Mouse (Mus musculus): ENCODE measurements around the gene Utp15. TPM values are rescaled to one million over a fixed set of nuclear protein-coding genes. Genes with fewer than 3 reads are reported as not detected.

The Utp15 gene
- polyA plus RNA-seq, 1 experiment = 0.23 TPM

DNA sequence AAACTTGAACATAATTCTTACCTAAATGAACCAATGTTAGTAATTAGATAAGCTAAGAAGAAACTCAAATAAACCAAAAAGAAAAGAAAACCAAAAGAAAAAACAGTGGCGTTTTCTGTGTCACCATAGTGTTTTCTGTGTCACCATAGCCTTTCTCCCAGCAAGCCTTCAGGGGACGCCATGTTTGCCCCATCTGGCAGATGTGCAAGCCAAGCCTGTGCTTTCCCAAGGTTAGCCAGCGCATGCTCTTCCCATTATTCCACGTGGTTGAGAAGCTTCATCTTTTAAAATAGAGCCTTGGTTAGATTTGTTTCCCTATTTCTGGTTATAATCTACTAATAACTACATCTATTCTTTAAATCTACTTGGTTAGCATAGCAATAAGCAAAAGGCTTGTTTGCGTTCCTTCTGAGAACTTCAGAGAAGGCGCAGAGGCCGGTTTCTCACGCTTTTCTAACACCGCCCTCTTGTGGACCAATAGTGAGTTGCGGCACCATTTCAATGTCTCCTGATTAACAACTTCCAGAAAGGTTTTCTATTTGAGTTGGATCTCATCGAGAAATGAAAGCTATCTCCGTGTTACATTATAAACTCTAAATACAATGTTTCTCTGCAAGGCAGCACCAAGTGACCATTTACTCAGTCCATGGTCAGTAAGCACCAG lies 22.7 kb downstream of the Utp15 start:
- Histone ChIP-seq H3K4me3 (replicated peaks) (no peak overlapping the region), H3K36me3 (ENCODE audit: control insufficient read depth) (no peaks in the 10 kb centered on the region), H3K4me1 (ENCODE audit: control insufficient read depth) (no peaks in the 10 kb centered on the region), H3K9me3 (ENCODE audit: control insufficient read depth, low read length) (no peaks in the 10 kb centered on the region), H3K27me3 (ENCODE audit: control insufficient read depth) (peaks cover 2% of the 10 kb centered on the region; the same call in 1 of the 2 replicates)
- TF ChIP-seq TAL1 (IDR thresholded peaks at IDR 0.05; ENCODE audit: low read length) (no peak), GATA1 (IDR thresholded peaks at IDR 0.05; ENCODE audit: low read length) (no peak)

GRCm38 (mm10) chr13:98235451-98235850 lies 27.4 kb downstream of the Utp15 start:
- no peak overlapping the region for H3K4me3 ChIP-seq (replicated peaks)
- H3K36me3 ChIP-seq (ENCODE audit: control insufficient read depth) = no peaks in the 10 kb centered on the region
- H3K4me1 ChIP-seq (ENCODE audit: control insufficient read depth) = no peaks in the 10 kb centered on the region
- peaks cover 2% of the 10 kb centered on the region; the same call in 1 of the 2 replicates for H3K27me3 ChIP-seq (ENCODE audit: control insufficient read depth)
- H3K9me3 ChIP-seq (ENCODE audit: control insufficient read depth, low read length) = no peaks in the 10 kb centered on the region
- no peak for TF ChIP-seq GATA1 (IDR thresholded peaks at IDR 0.05; ENCODE audit: low read length)
- no peak for TF ChIP-seq TAL1 (IDR thresholded peaks at IDR 0.05; ENCODE audit: low read length)

DNA sequence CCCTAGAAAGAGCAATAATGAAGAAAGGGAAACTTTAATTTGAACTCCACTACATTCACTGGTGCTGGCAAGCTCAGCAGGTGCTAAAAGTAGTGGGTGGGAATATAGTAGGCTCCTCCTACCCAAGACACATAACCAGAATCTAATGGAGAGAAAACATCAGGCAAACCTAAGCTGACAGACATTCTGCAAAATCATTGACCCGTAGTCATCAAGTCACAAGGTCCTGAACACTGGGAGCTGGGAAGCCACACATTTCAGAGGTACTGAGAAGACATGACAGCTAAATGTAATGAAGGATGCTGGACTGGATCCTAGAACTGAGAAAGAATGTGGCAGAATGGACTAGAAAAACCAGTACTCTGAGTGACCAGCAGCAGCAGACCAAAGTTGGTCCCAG lies 32.3 kb downstream of the Utp15 start:
- H3K27me3 ChIP-seq (ENCODE audit: control insufficient read depth) = no peaks in the 10 kb centered on the region
- H3K36me3 ChIP-seq (ENCODE audit: control insufficient read depth) = no peaks in the 10 kb centered on the region
- no peaks in the 10 kb centered on the region for H3K4me1 ChIP-seq (ENCODE audit: control insufficient read depth)
- H3K4me3 ChIP-seq (replicated peaks) = no peak overlapping the region
- no peak for TF ChIP-seq TAL1 (IDR thresholded peaks at IDR 0.05; ENCODE audit: low read length)
- no peak for TF ChIP-seq GATA1 (IDR thresholded peaks at IDR 0.05; ENCODE audit: low read length)
- H3K9me3 ChIP-seq (ENCODE audit: control insufficient read depth, low read length) = no peaks in the 10 kb centered on the region

- Histone ChIP-seq H3K9me3 (ENCODE audit: control insufficient read depth, low read length) (no peaks in the 10 kb centered on the region), H3K36me3 (ENCODE audit: control insufficient read depth) (no peaks in the 10 kb centered on the region), H3K27me3 (ENCODE audit: control insufficient read depth) (no peaks in the 10 kb centered on the region), H3K4me3 (replicated peaks) (no peak overlapping the region), H3K4me1 (ENCODE audit: control insufficient read depth) (no peaks in the 10 kb centered on the region)
- no peak for TF ChIP-seq TAL1 (IDR thresholded peaks at IDR 0.05; ENCODE audit: low read length)
- no peak for TF ChIP-seq GATA1 (IDR thresholded peaks at IDR 0.05; ENCODE audit: low read length)
These were observed 36.6 kb downstream of the Utp15 start for GRCm38 (mm10) chr13:98226225-98226624.

GRCm38 (mm10) chr13:98222848-98223247 lies 40.0 kb downstream of the Utp15 start:
- Histone ChIP-seq H3K27me3 (ENCODE audit: control insufficient read depth) (no peaks in the 10 kb centered on the region), H3K4me1 (ENCODE audit: control insufficient read depth) (no peaks in the 10 kb centered on the region), H3K4me3 (replicated peaks) (no peak overlapping the region), H3K9me3 (ENCODE audit: control insufficient read depth, low read length) (no peaks in the 10 kb centered on the region), H3K36me3 (ENCODE audit: control insufficient read depth) (no peaks in the 10 kb centered on the region)
- TF ChIP-seq GATA1 (IDR thresholded peaks at IDR 0.05; ENCODE audit: low read length) (no peak), TAL1 (IDR thresholded peaks at IDR 0.05; ENCODE audit: low read length) (no peak)

GRCm38 (mm10) chr13:98210137-98210536 lies 52.7 kb downstream of the Utp15 start:
- Histone ChIP-seq H3K27me3 (ENCODE audit: control insufficient read depth) (peaks cover 47% of the 10 kb centered on the region), H3K4me1 (ENCODE audit: control insufficient read depth) (peaks cover 12% of the 10 kb centered on the region), H3K9me3 (ENCODE audit: control insufficient read depth, low read length) (no peaks in the 10 kb centered on the region), H3K4me3 (replicated peaks) (no peak overlapping the region), H3K36me3 (ENCODE audit: control insufficient read depth) (no peaks in the 10 kb centered on the region)
- TF ChIP-seq GATA1 (IDR thresholded peaks at IDR 0.05; ENCODE audit: low read length) (no peak), TAL1 (IDR thresholded peaks at IDR 0.05; ENCODE audit: low read length) (no peak)

GRCm38 (mm10) chr13:98208842-98209241 lies 54.0 kb downstream of the Utp15 start:
- Histone ChIP-seq H3K27me3 (ENCODE audit: control insufficient read depth) (peaks cover 53% of the 10 kb centered on the region), H3K4me1 (ENCODE audit: control insufficient read depth) (peaks cover 12% of the 10 kb centered on the region), H3K36me3 (ENCODE audit: control insufficient read depth) (no peaks in the 10 kb centered on the region), H3K4me3 (replicated peaks) (no peak overlapping the region), H3K9me3 (ENCODE audit: control insufficient read depth, low read length) (no peaks in the 10 kb centered on the region)
- TF ChIP-seq GATA1 (IDR thresholded peaks at IDR 0.05; ENCODE audit: low read length) (no peak), TAL1 (IDR thresholded peaks at IDR 0.05; ENCODE audit: low read length) (no peak)

- peaks cover 59% of the 10 kb centered on the region for H3K27me3 ChIP-seq (ENCODE audit: control insufficient read depth)
- H3K4me1 ChIP-seq (ENCODE audit: control insufficient read depth) = peaks cover 12% of the 10 kb centered on the region
These were observed 56.3 kb downstream of the Utp15 start for GRCm38 (mm10) chr13:98206546-98206870.

GRCm38 (mm10) chr13:98205771-98206545 lies 56.9 kb downstream of the Utp15 start, which contains the start of gene Arhgef28:
Gene Arhgef28 (minus strand): TSS chr13:98206439.
- no peaks in the 10 kb centered on the region for H3K36me3 ChIP-seq (ENCODE audit: control insufficient read depth)
- TF ChIP-seq TAL1 (IDR thresholded peaks at IDR 0.05; ENCODE audit: low read length) = no peak
- TF ChIP-seq GATA1 (IDR thresholded peaks at IDR 0.05; ENCODE audit: low read length) = no peak
- H3K4me1 ChIP-seq (ENCODE audit: control insufficient read depth) = peaks cover 14% of the 10 kb centered on the region
- H3K9me3 ChIP-seq (ENCODE audit: control insufficient read depth, low read length) = no peaks in the 10 kb centered on the region
- peaks cover 63% of the 10 kb centered on the region for H3K27me3 ChIP-seq (ENCODE audit: control insufficient read depth)
- peak within 1 kb of the TSS; percentile 64 for H3K4me3 ChIP-seq (replicated peaks)

More at GRCm38 (mm10) chr13:98206546-98206870, 56.3 kb downstream of the Utp15 start:
- Histone ChIP-seq H3K4me3 (replicated peaks) (peak overlapping the region; percentile 64), H3K9me3 (ENCODE audit: control insufficient read depth, low read length) (no peaks in the 10 kb centered on the region), H3K36me3 (ENCODE audit: control insufficient read depth) (no peaks in the 10 kb centered on the region)
- no peak for TF ChIP-seq GATA1 (IDR thresholded peaks at IDR 0.05; ENCODE audit: low read length)
- no peak for TF ChIP-seq TAL1 (IDR thresholded peaks at IDR 0.05; ENCODE audit: low read length)

All from erythroblast, embryonic 14.5 days (primary cell).